Mouse (Mus musculus) heart, embryonic 12.5 days (tissue): ENCODE data around the gene Lck. TPM values are rescaled to one million over a fixed set of nuclear protein-coding genes. Genes with fewer than 3 reads are reported as not detected.

Experiments used
- ATAC-seq: fragments of 200-750 bp; cut with Nextera tagmentation; 2 replicates; pipeline ENCODE4 v1.8.0; 2017; ENCODE audit warnings: moderate TSS enrichment, moderate library complexity; ENCODE audit not compliant: insufficient number of reproducible peaks, low FRiP score
- H3K27ac ChIP-seq: fragments of 300-500 bp; sonication (generic); 2 replicates; pipeline ENCODE4 v1.5.1; 2016; ENCODE audit warnings: mild to moderate bottlenecking, moderate library complexity; ENCODE audit not compliant: poor library complexity, severe bottlenecking
- H3K27me3 ChIP-seq: fragments of 300-500 bp; sonication (generic); replicated peaks from 2 replicates; pipeline ENCODE4 v1.6.1; 2016; ENCODE audit warnings: mild to moderate bottlenecking, moderate library complexity
- H3K36me3 ChIP-seq: fragments of 300-500 bp; sonication (generic); 2 replicates; pipeline ENCODE4 v1.6.1; 2016; ENCODE audit warnings: mild to moderate bottlenecking, moderate library complexity
- H3K4me1 ChIP-seq: fragments of 300-500 bp; sonication (generic); replicated peaks from 2 replicates; pipeline ENCODE4 v1.6.1; 2016; ENCODE audit warnings: mild to moderate bottlenecking
- H3K4me2 ChIP-seq: fragments of 300-500 bp; sonication (generic); 2 replicates; pipeline ENCODE4 v1.6.1; 2016; ENCODE audit warnings: mild to moderate bottlenecking, moderate library complexity
- H3K4me3 ChIP-seq: fragments of 300-500 bp; sonication (generic); 2 replicates; pipeline ENCODE4 v1.5.1; 2016; ENCODE audit warnings: mild to moderate bottlenecking
- H3K9ac ChIP-seq: fragments of 300-500 bp; sonication (generic); 2 replicates; pipeline ENCODE4 v1.6.1; 2016; ENCODE audit warnings: mild to moderate bottlenecking, moderate library complexity
- H3K9me3 ChIP-seq: fragments of 300-500 bp; sonication (generic); replicated peaks from 2 replicates; pipeline ENCODE4 v1.6.1; 2016; ENCODE audit warnings: mild to moderate bottlenecking, moderate library complexity
- WGBS: fragments of 180-500 bp; shearing (Covaris S2); methylation state at CpG from one replicate; pipeline ENCODE4 v1.1.7; 2016; 5-methylcytosine and 5-hydroxymethylcytosine counted together
- polyA plus RNA-seq: library from polyadenylated mRNA; unstranded; fragments of >200 nt; fragmentation: Nextera tagmentation; extraction: Ambion mirVana; gene quantifications from 2 replicates; pipeline ENCODE4 v1.2.1, GENCODE M21; 2016

Gene Lck
- polyA plus RNA-seq, result 3.5 and 4.1 TPM in 2 replicates

GRCm38 (mm10) chr4:129573430-129573829, at the start of gene Lck:
TSS of gene Lck (minus strand) at chr4:129573641.
- no peaks in the 10 kb centered on the region for H3K9me3 ChIP-seq
- no peaks in the 10 kb centered on the region for H3K36me3 ChIP-seq
- WGBS, result 89% methylated on average over 8 of the region's 8 CpGs
- no peak within 1 kb of the TSS for H3K4me3 ChIP-seq
- H3K4me1 ChIP-seq, result peaks cover 11% of the 10 kb centered on the region
- H3K27me3 ChIP-seq, result no peaks in the 10 kb centered on the region; the same call in 1 of the 2 replicates
- H3K27ac ChIP-seq, result peak within 1 kb of the TSS; percentile 34
- no peak within 1 kb of the TSS for H3K4me2 ChIP-seq
- no peak for ATAC-seq
- no peak within 1 kb of the TSS for H3K9ac ChIP-seq

GRCm38 (mm10) chr4:129622803-129623535, 49.5 kb upstream of the Lck start:
- peak overlapping the region; percentile 89; the same call in 1 of the 2 replicates for H3K27ac ChIP-seq
- H3K36me3 ChIP-seq, result peaks cover 27% of the 10 kb centered on the region
- peak overlapping the region; percentile 87 for H3K4me2 ChIP-seq
- H3K9ac ChIP-seq, result peak overlapping the region; percentile 86
- H3K27me3 ChIP-seq, result no peaks in the 10 kb centered on the region
- no peak for ATAC-seq
- H3K4me1 ChIP-seq, result peaks cover 36% of the 10 kb centered on the region
- H3K9me3 ChIP-seq, result no peaks in the 10 kb centered on the region
- peak overlapping the region; percentile 79 for H3K4me3 ChIP-seq
- WGBS, result 16% methylated on average over 8 of the region's 8 CpGs

GRCm38 (mm10) chr4:129622120-129622802, 48.8 kb upstream of the Lck start:
- peaks cover 21% of the 10 kb centered on the region for H3K36me3 ChIP-seq
- H3K4me3 ChIP-seq, result peak overlapping the region; percentile 79; the same call in 1 of the 2 replicates
- H3K27ac ChIP-seq, result peak overlapping the region; percentile 67; the same call in 1 of the 2 replicates
- no peaks in the 10 kb centered on the region for H3K27me3 ChIP-seq
- peaks cover 41% of the 10 kb centered on the region for H3K4me1 ChIP-seq
- H3K4me2 ChIP-seq, result peak overlapping the region; percentile 87
- peak overlapping the region; percentile 86 for H3K9ac ChIP-seq
- ATAC-seq, result no peak
- 69% methylated on average over 11 of the region's 11 CpGs for WGBS
- H3K9me3 ChIP-seq, result no peaks in the 10 kb centered on the region

GRCm38 (mm10) chr4:129621283-129621841, 47.9 kb upstream of the Lck start:
- Histone ChIP-seq H3K4me2 (peak overlapping the region; percentile 25; the same call in 1 of the 2 replicates), H3K4me3 (no peak overlapping the region), H3K27ac (peak overlapping the region; percentile 67), H3K4me1 (peaks cover 41% of the 10 kb centered on the region), H3K27me3 (no peaks in the 10 kb centered on the region), H3K9ac (no peak overlapping the region), H3K36me3 (peaks cover 21% of the 10 kb centered on the region), H3K9me3 (no peaks in the 10 kb centered on the region)
- no peak for ATAC-seq
- 63% methylated on average over 8 of the region's 8 CpGs for WGBS

- no peak for ATAC-seq
- Histone ChIP-seq H3K36me3 (peaks cover 24% of the 10 kb centered on the region), H3K27ac (peak overlapping the region; percentile 67), H3K4me2 (peak overlapping the region; percentile 25; the same call in 1 of the 2 replicates), H3K4me3 (no peak overlapping the region), H3K9ac (no peak overlapping the region), H3K9me3 (no peaks in the 10 kb centered on the region), H3K4me1 (peaks cover 38% of the 10 kb centered on the region), H3K27me3 (no peaks in the 10 kb centered on the region)
- 82% methylated on average over 11 of the region's 11 CpGs for WGBS
Measured at GRCm38 (mm10) chr4:129620419-129621282, 47.2 kb upstream of the Lck start.

- ATAC-seq, result peak; percentile 90
- Histone ChIP-seq H3K27ac (peak within 1 kb of the TSS; percentile 87), H3K4me3 (peak within 1 kb of the TSS; percentile 81), H3K36me3 (peaks cover 24% of the 10 kb centered on the region), H3K9ac (peak within 1 kb of the TSS; percentile 92), H3K27me3 (no peaks in the 10 kb centered on the region), H3K4me1 (peaks cover 29% of the 10 kb centered on the region), H3K4me2 (peak within 1 kb of the TSS; percentile 89), H3K9me3 (no peaks in the 10 kb centered on the region)
- 3% methylated on average over 44 of the region's 44 CpGs for WGBS
Measured at GRCm38 (mm10) chr4:129618786-129619691, 45.6 kb upstream of the Lck start, which contains the start of gene Iqcc. TSS of gene Iqcc (minus strand) at chr4:129619099.

- Histone ChIP-seq H3K27me3 (no peaks in the 10 kb centered on the region), H3K27ac (no peak overlapping the region), H3K4me2 (peak overlapping the region; percentile 89), H3K9me3 (no peaks in the 10 kb centered on the region), H3K4me1 (peaks cover 29% of the 10 kb centered on the region), H3K4me3 (peak overlapping the region; percentile 81), H3K36me3 (peaks cover 24% of the 10 kb centered on the region), H3K9ac (peak overlapping the region; percentile 92)
- ATAC-seq, result no peak
- WGBS, result 92% methylated on average over 5 of the region's 5 CpGs
Measured at GRCm38 (mm10) chr4:129618031-129618430, 44.6 kb upstream of the Lck start.

- 90% methylated on average over 7 of the region's 7 CpGs for WGBS
- peaks cover 24% of the 10 kb centered on the region for H3K36me3 ChIP-seq
Measured at GRCm38 (mm10) chr4:129617121-129617641, 43.7 kb upstream of the Lck start.

GRCm38 (mm10) chr4:129616631-129617030, 43.2 kb upstream of the Lck start:
- no peak overlapping the region for H3K9ac ChIP-seq
- no peak overlapping the region for H3K27ac ChIP-seq
- no peak overlapping the region for H3K4me2 ChIP-seq
- WGBS, result 86% methylated on average over 3 of the region's 3 CpGs
- ATAC-seq, result no peak
- H3K4me1 ChIP-seq, result peaks cover 16% of the 10 kb centered on the region
- no peak overlapping the region for H3K4me3 ChIP-seq
- peaks cover 24% of the 10 kb centered on the region for H3K36me3 ChIP-seq
- H3K27me3 ChIP-seq, result no peaks in the 10 kb centered on the region
- no peaks in the 10 kb centered on the region for H3K9me3 ChIP-seq

More at GRCm38 (mm10) chr4:129617121-129617641, 43.7 kb upstream of the Lck start:
- Histone ChIP-seq H3K4me3 (no peak overlapping the region), H3K4me2 (no peak overlapping the region), H3K9ac (no peak overlapping the region), H3K27ac (no peak overlapping the region), H3K4me1 (peaks cover 21% of the 10 kb centered on the region), H3K27me3 (no peaks in the 10 kb centered on the region), H3K9me3 (no peaks in the 10 kb centered on the region)
- ATAC-seq, result no peak
